Mouse (Mus musculus): ENCODE data around the gene Wdr91. TPM values are rescaled to one million over a fixed set of nuclear protein-coding genes. Genes with fewer than 3 reads are reported as not detected.

Gene Wdr91
- polyA plus RNA-seq, 2 experiments: 9.5 to 21.5 TPM

GRCm38 (mm10) chr6:34904361-34904760 is 6.3 kb downstream of the Wdr91 start:
- no peak overlapping the region for H3K27ac ChIP-seq
- DNase-seq (ENCODE audit: low read depth in 3 of 3, low spot score in 3 of 3) (no peak), ATAC-seq (ENCODE audit: insufficient read depth) (no peak)
- no peaks in the 10 kb centered on the region for H3K27me3 ChIP-seq (ENCODE audit: control insufficient read depth, insufficient read depth, low read length)
- no peak overlapping the region for H3K4me3 ChIP-seq (ENCODE audit: insufficient read depth in 1 of 2, low read depth in 2 of 2, low read length in 2 of 2)
- WGBS (ENCODE audit: insufficient replicate concordance): 82% methylated on average over 6 of the region's 6 CpGs
- no peaks in the 10 kb centered on the region for H3K9me3 ChIP-seq (ENCODE audit: control insufficient read depth, low read length)
- peaks cover 36 to 37% of the 10 kb centered on the region in 2 experiments for H3K4me1 ChIP-seq (replicated peaks; ENCODE audit: control insufficient read depth in 2 of 2, insufficient read depth in 2 of 2, low read length in 1 of 2)
- H3K36me3 ChIP-seq (replicated peaks; ENCODE audit: control insufficient read depth, insufficient read depth, low read depth): peaks cover 90% of the 10 kb centered on the region
- no peak overlapping the region for H3K9ac ChIP-seq (replicated peaks)
- no peak overlapping the region for H3K4me2 ChIP-seq (ENCODE audit: low read depth)
- no peak for TF ChIP-seq EP300 (IDR thresholded peaks at IDR 0.05; ENCODE audit: low read depth)
- TF ChIP-seq CTCF (IDR thresholded peaks at IDR 0.05; ENCODE audit: low read depth): no peak

GRCm38 (mm10) chr6:34903851-34904250 is 6.8 kb downstream of the Wdr91 start:
- ATAC-seq (ENCODE audit: insufficient read depth) (no peak), DNase-seq (ENCODE audit: low read depth in 3 of 3, low spot score in 3 of 3) (no peak)
- 84% methylated on average over 10 of the region's 10 CpGs for WGBS (ENCODE audit: insufficient replicate concordance)
- Histone ChIP-seq H3K4me1 (replicated peaks; ENCODE audit: control insufficient read depth in 2 of 2, insufficient read depth in 2 of 2, low read length in 1 of 2) (peaks cover 31 to 38% of the 10 kb centered on the region in 2 experiments), H3K9ac (replicated peaks) (no peak overlapping the region; the same call in 1 of the 2 replicates), H3K27ac (no peak overlapping the region; the same call in 1 of the 2 replicates), H3K9me3 (ENCODE audit: control insufficient read depth, low read length) (no peaks in the 10 kb centered on the region), H3K27me3 (ENCODE audit: control insufficient read depth, insufficient read depth, low read length) (no peaks in the 10 kb centered on the region), H3K36me3 (replicated peaks; ENCODE audit: control insufficient read depth, insufficient read depth, low read depth) (peaks cover 88% of the 10 kb centered on the region), H3K4me3 (ENCODE audit: insufficient read depth in 1 of 2, low read depth in 2 of 2, low read length in 2 of 2) (no peak overlapping the region), H3K4me2 (ENCODE audit: low read depth) (no peak overlapping the region)
- TF ChIP-seq CTCF (IDR thresholded peaks at IDR 0.05; ENCODE audit: low read depth) (no peak), EP300 (IDR thresholded peaks at IDR 0.05; ENCODE audit: low read depth) (no peak)

- no peak for TF ChIP-seq EP300 (IDR thresholded peaks at IDR 0.05; ENCODE audit: low read depth)
- no peak for TF ChIP-seq CTCF (IDR thresholded peaks at IDR 0.05; ENCODE audit: low read depth)
- 61% methylated on average over 5 of the region's 5 CpGs for WGBS (ENCODE audit: insufficient replicate concordance)
- ATAC-seq (ENCODE audit: insufficient read depth) (no peak), DNase-seq (ENCODE audit: low read depth in 3 of 3, low spot score in 3 of 3) (no peak)
- no peak overlapping the region; the same call in 1 of the 2 replicates for H3K27ac ChIP-seq
- no peaks in the 10 kb centered on the region for H3K9me3 ChIP-seq (ENCODE audit: control insufficient read depth, low read length)
- H3K9ac ChIP-seq (replicated peaks): no peak overlapping the region
- H3K4me1 ChIP-seq (replicated peaks; ENCODE audit: control insufficient read depth in 2 of 2, insufficient read depth in 2 of 2, low read length in 1 of 2): peaks cover 27 to 34% of the 10 kb centered on the region in 2 experiments
- no peaks in the 10 kb centered on the region for H3K27me3 ChIP-seq (ENCODE audit: control insufficient read depth, insufficient read depth, low read length)
- H3K4me3 ChIP-seq (ENCODE audit: insufficient read depth in 1 of 2, low read depth in 2 of 2, low read length in 2 of 2): no peak overlapping the region
- peaks cover 84% of the 10 kb centered on the region for H3K36me3 ChIP-seq (replicated peaks; ENCODE audit: control insufficient read depth, insufficient read depth, low read depth)
- H3K4me2 ChIP-seq (ENCODE audit: low read depth): no peak overlapping the region
Observed at GRCm38 (mm10) chr6:34903441-34903840, 7.2 kb downstream of the Wdr91 start.

GRCm38 (mm10) chr6:34902578-34902977 is 8.1 kb downstream of the Wdr91 start:
- WGBS (ENCODE audit: insufficient replicate concordance): 81% methylated on average over 7 of the region's 7 CpGs
- Histone ChIP-seq H3K27ac (no peak overlapping the region), H3K4me2 (ENCODE audit: low read depth) (no peak overlapping the region), H3K4me3 (ENCODE audit: insufficient read depth in 1 of 2, low read depth in 2 of 2, low read length in 2 of 2) (no peak overlapping the region), H3K36me3 (replicated peaks; ENCODE audit: control insufficient read depth, insufficient read depth, low read depth) (peaks cover 82% of the 10 kb centered on the region), H3K27me3 (ENCODE audit: control insufficient read depth, insufficient read depth, low read length) (no peaks in the 10 kb centered on the region), H3K4me1 (replicated peaks; ENCODE audit: control insufficient read depth in 2 of 2, insufficient read depth in 2 of 2, low read length in 1 of 2) (peaks cover 19 to 27% of the 10 kb centered on the region in 2 experiments), H3K9ac (replicated peaks) (no peak overlapping the region), H3K9me3 (ENCODE audit: control insufficient read depth, low read length) (no peaks in the 10 kb centered on the region)
- TF ChIP-seq CTCF (IDR thresholded peaks at IDR 0.05; ENCODE audit: low read depth): no peak
- no peak for TF ChIP-seq EP300 (IDR thresholded peaks at IDR 0.05; ENCODE audit: low read depth)
- ATAC-seq (ENCODE audit: insufficient read depth) (no peak), DNase-seq (ENCODE audit: low read depth in 3 of 3, low spot score in 3 of 3) (no peak)

GRCm38 (mm10) chr6:34901911-34902444 is 8.7 kb downstream of the Wdr91 start:
- TF ChIP-seq EP300 (IDR thresholded peaks at IDR 0.05; ENCODE audit: low read depth) (no peak), CTCF (IDR thresholded peaks at IDR 0.05; ENCODE audit: low read depth) (no peak)
- H3K9me3 ChIP-seq (ENCODE audit: control insufficient read depth, low read length): no peaks in the 10 kb centered on the region
- H3K9ac ChIP-seq (replicated peaks): no peak overlapping the region
- no peak overlapping the region for H3K27ac ChIP-seq
- peaks cover 84% of the 10 kb centered on the region for H3K36me3 ChIP-seq (replicated peaks; ENCODE audit: control insufficient read depth, insufficient read depth, low read depth)
- no peaks in the 10 kb centered on the region for H3K27me3 ChIP-seq (ENCODE audit: control insufficient read depth, insufficient read depth, low read length)
- 54% methylated on average over 9 of the region's 9 CpGs for WGBS (ENCODE audit: insufficient replicate concordance)
- H3K4me1 ChIP-seq (replicated peaks; ENCODE audit: control insufficient read depth in 2 of 2, insufficient read depth in 2 of 2, low read length in 1 of 2): peaks cover 14 to 21% of the 10 kb centered on the region in 2 experiments
- ATAC-seq (ENCODE audit: insufficient read depth) (no peak), DNase-seq (ENCODE audit: low read depth in 3 of 3, low spot score in 3 of 3) (no peak)
- H3K4me2 ChIP-seq (ENCODE audit: low read depth): no peak overlapping the region
- H3K4me3 ChIP-seq (ENCODE audit: insufficient read depth in 1 of 2, low read depth in 2 of 2, low read length in 2 of 2): no peak overlapping the region

Data from liver, embryonic 14.5 days (tissue).